Mouse (Mus musculus): ENCODE measurements around the gene Hoxb2.

The Hoxb2 gene

GRCm38 (mm10) chr11:96351831-96352230 lies 1.5 kb downstream of the Hoxb2 start:
- no peak for DNase-seq

- no peak for DNase-seq
Measured at GRCm38 (mm10) chr11:96352691-96353521, 2.6 kb downstream of the Hoxb2 start.

GRCm38 (mm10) chr11:96353522-96353841 lies 3.2 kb downstream of the Hoxb2 start:
- no peak for DNase-seq

GRCm38 (mm10) chr11:96353939-96354338 lies 3.6 kb downstream of the Hoxb2 start:
- no peak for DNase-seq

- no peak for DNase-seq
Measured at GRCm38 (mm10) chr11:96354376-96354775, 4.1 kb downstream of the Hoxb2 start.

- DNase-seq = no peak
Measured at GRCm38 (mm10) chr11:96354801-96355311, 4.5 kb downstream of the Hoxb2 start.

- no peak for DNase-seq
Measured at GRCm38 (mm10) chr11:96363807-96364206, 13.5 kb downstream of the Hoxb2 start.

- no peak for DNase-seq
Measured at GRCm38 (mm10) chr11:96365441-96366091, 15.2 kb downstream of the Hoxb2 start, which contains the start of gene Hoxb1. Gene Hoxb1 (plus strand): TSS chr11:96365752.

- no peak for DNase-seq
Measured at GRCm38 (mm10) chr11:96366092-96367041, 16.0 kb downstream of the Hoxb2 start.

- no peak for DNase-seq
Measured at GRCm38 (mm10) chr11:96367141-96367540, 16.8 kb downstream of the Hoxb2 start.

- DNase-seq = no peak
Measured at GRCm38 (mm10) chr11:96368686-96369085, 18.4 kb downstream of the Hoxb2 start.

- DNase-seq = no peak
Measured at GRCm38 (mm10) chr11:96369140-96369539, 18.8 kb downstream of the Hoxb2 start.

GRCm38 (mm10) chr11:96371726-96372125 lies 21.4 kb downstream of the Hoxb2 start:
- no peak for DNase-seq

- no peak for DNase-seq
Measured at GRCm38 (mm10) chr11:96372519-96372918, 22.2 kb downstream of the Hoxb2 start.

- no peak for DNase-seq
Measured at GRCm38 (mm10) chr11:96374810-96375209, 24.5 kb downstream of the Hoxb2 start.

GRCm38 (mm10) chr11:96383381-96383780 lies 33.1 kb downstream of the Hoxb2 start:
- no peak for DNase-seq

- no peak for DNase-seq
Measured at GRCm38 (mm10) chr11:96387635-96388034, 37.3 kb downstream of the Hoxb2 start.

- DNase-seq = no peak
Measured at GRCm38 (mm10) chr11:96396772-96397626, 46.7 kb downstream of the Hoxb2 start.

- no peak for DNase-seq
Measured at GRCm38 (mm10) chr11:96397806-96398335, 47.5 kb downstream of the Hoxb2 start.

GRCm38 (mm10) chr11:96399923-96400322 lies 49.6 kb downstream of the Hoxb2 start:
- DNase-seq = no peak
